Comparison of ENCODE assay signal across 9 mouse cellular contexts in the genomic region with DNA sequence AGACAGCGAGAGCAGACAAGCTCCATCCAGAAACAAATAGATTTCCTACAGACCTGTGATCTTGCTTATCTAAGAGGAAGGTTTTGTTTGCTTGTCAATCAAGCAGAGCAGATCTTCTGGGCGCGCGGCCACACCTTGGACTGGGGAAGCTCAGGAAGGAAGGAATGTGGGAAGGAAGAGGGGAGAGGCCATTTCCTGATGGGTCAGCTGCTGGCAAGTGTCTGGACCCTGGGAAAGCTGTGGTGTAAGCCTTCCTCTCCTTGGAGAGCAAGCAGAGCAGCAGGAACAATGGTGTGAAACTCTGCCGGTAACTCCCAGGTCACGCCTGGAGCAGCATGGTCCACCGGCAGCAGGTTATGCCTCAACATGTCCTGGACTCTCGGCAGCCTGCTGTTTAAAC.
DNase-seq lines count a peak whose midpoint lies in the region; ATAC-seq and TF ChIP-seq lines count a peak whose summit lies in the region.
"Had no signal": no experiment of that assay in that cellular context is flagged by ENCODE, and none has a peak within 500 bp of the region (broad histone marks: within the 10 kb centered on the region; RNA-seq: fewer than 3 reads in every experiment).

No protein-coding gene starts in this region.

- POLR2A ChIA-PET in Patski (lab: Charles Lee): interaction anchor here (0.6 kb wide), 1 partner anchor 478 kb away, joined by 3 read pairs; no protein-coding TSS in a partner anchor

- peak overlapping the region; percentile 26; the same call in 1 of the 2 replicates for H3K4me2 ChIP-seq in stomach, embryonic 15.5 days

- peak overlapping the region; percentile 79 for H3K27ac ChIP-seq in stomach, embryonic 15.5 days

- CTCF ChIA-PET in Patski (lab: Charles Lee): interaction anchor here (0.8 to 4.9 kb wide), 5 partner anchors 100 to 575 kb away, joined by 3 to 38 read pairs (median 4); a partner anchor contains a TSS

- peaks cover 9% of the 10 kb centered on the region for H3K4me1 ChIP-seq in stomach, embryonic 15.5 days

- no peak for TF ChIP-seq CTCF in Patski (IDR thresholded peaks at IDR 0.05)

- H3K36me3 ChIP-seq in stomach, embryonic 15.5 days: no peaks in the 10 kb centered on the region

- 46% methylated on average over 8 of the region's 8 CpGs for WGBS in stomach, embryonic 15.5 days

- peak; percentile 9 for DNase-seq in gastrocnemius, adult 18-20 months (ENCODE audit: low spot score)
- DNase-seq in gastrocnemius, adult 8-10 months (ENCODE audit: low spot score in 2 of 2): no peak
- no peak for DNase-seq in Patski (ENCODE audit: low read depth, low spot score)
- peak; percentile 40 to 63 for DNase-seq in heart, adult 9 months (ENCODE audit: low spot score in 2 of 2)
- DNase-seq in kidney, postnatal 25 days: peak; percentile 27 to 57
- DNase-seq in layer of hippocampus, adult 11-12 months (ENCODE audit: low spot score): no peak
- no peak for DNase-seq in cerebellum, postnatal 4 days (ENCODE audit: low spot score in 2 of 2)

- in situ Hi-C loops in Patski (cut with MboI; ENCODE audit: low pct_unique_long_range_greater_than_20kb): loop anchor here (5.0 kb wide), 3 partner anchors 270 to 570 kb away; a partner anchor contains a TSS

- no peak overlapping the region for H3K9ac ChIP-seq in stomach, embryonic 15.5 days

- H3K9me3 ChIP-seq in stomach, embryonic 15.5 days: no peaks in the 10 kb centered on the region

- no peak overlapping the region for H3K4me3 ChIP-seq in stomach, embryonic 15.5 days (replicated peaks)
- H3K4me3 ChIP-seq: erythroblast, embryonic 14.5 days had no signal

- H3K27me3 ChIP-seq in Patski: no peaks in the 10 kb centered on the region
- H3K27me3 ChIP-seq in stomach, embryonic 15.5 days (replicated peaks): no peaks in the 10 kb centered on the region

- ATAC-seq in Patski: peak; percentile 18
- peak; percentile 61; the same call in 1 of the 2 replicates for ATAC-seq in stomach, embryonic 15.5 days (ENCODE audit: insufficient read depth, low FRiP score, low read depth)

Comparison
In these comparisons a context has a peak if more than half of its experiments do, and no peak if none do; other contexts are left out.
1. DNase-seq: peak in gastrocnemius, adult 18-20 months (single experiment), heart, adult 9 months (2 of 2) and kidney, postnatal 25 days (2 of 2); none in gastrocnemius, adult 8-10 months (0 of 2), Patski (single experiment), layer of hippocampus, adult 11-12 months (single experiment) and cerebellum, postnatal 4 days (0 of 2).